Mouse (Mus musculus) cerebellum, adult 9-10 months (tissue): ENCODE data around the gene Atp5c1.

Experiments
- DNase-seq: peaks from one replicate; pipeline ENCODE4 v3.0.0; 2022

Atp5c1 gene

GRCm38 (mm10) chr2:10049456-10049855 lies 30.9 kb downstream of the Atp5c1 start:
- no peak for DNase-seq

GRCm38 (mm10) chr2:10048461-10048860 lies 31.8 kb downstream of the Atp5c1 start, which contains the start of gene Taf3:
TSS of gene Taf3 (minus strand) at chr2:10048596.
- DNase-seq: peak; percentile 94

DNA sequence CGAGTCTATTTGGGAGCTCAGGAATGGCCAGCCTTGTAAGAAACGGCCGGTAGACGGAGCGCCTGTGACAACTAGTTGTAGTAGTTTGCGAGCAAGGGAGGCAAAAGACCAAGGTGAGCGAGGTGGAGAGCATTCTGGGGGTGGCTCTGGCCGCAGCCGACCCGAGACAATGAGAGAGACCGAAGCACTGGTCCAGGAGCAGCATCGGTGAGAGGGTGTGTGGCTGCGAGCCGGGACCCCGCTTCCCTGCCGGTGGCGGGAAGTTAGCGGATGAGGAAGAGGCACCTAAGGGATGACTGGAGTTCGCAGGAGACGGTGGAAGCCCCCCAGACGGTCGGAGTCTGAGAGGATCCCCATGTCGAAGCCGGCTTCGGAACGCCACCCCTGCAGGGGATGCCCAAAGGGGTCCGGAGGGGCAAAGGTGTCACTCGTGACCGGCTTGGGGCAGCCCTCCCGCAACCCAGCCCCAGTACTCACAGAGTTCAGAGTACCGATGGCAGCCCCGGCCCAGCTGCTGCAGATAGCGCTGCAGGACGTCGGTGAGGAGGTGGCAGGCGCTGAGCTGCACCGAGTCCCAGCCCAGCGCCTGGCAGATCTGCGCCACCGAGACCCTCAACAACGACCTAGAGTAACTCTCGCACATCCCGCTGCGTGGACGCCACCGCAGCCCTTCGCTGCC lies 32.4 kb downstream of the Atp5c1 start:
- peak; percentile 44 for DNase-seq

- no peak for DNase-seq
Observed at GRCm38 (mm10) chr2:10034976-10035375, 45.3 kb downstream of the Atp5c1 start.

- DNase-seq: no peak
Observed at GRCm38 (mm10) chr2:10033684-10034083, 46.6 kb downstream of the Atp5c1 start.

- no peak for DNase-seq
Observed at GRCm38 (mm10) chr2:10029755-10030154, 50.6 kb downstream of the Atp5c1 start.

DNA sequence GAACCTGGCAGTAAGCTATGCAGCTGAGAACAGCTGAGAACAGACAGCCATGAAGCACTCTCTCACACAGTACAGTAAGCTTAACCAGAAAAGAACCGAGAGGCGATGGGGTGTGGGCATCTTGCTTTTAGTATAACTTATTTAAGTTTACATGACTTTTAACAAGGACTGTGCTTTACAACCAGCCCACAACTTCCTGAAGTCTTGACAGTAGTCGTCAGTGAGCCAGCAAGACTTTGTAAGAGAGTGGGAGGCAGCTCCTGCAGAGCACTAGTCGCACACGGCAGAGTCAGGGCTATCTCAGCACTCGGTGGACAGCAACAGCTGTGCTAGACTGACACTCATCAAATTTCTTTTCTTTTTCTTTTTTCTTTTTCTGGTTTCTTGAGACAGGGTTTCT lies 56.0 kb downstream of the Atp5c1 start:
- no peak for DNase-seq

DNA sequence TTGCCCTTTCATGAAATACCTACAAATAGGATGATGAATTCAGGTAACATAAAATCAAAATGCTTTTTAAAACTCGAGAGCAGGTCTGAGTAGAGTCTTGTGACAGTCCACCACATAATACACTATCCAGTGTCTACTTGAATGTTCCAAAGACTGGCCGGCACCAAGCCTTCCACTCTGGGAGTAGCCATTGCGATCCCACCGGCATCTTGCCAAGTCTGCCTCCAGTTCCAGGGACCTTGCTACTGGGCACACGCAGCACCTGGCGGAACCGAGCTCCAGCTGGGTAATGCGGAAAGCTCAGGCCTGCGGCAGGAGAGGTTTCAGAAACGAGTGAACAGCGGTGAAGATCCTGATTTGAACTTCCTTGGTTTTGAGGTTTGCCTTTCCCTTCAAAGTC lies 59.0 kb downstream of the Atp5c1 start:
- DNase-seq: peak; percentile 54

DNA sequence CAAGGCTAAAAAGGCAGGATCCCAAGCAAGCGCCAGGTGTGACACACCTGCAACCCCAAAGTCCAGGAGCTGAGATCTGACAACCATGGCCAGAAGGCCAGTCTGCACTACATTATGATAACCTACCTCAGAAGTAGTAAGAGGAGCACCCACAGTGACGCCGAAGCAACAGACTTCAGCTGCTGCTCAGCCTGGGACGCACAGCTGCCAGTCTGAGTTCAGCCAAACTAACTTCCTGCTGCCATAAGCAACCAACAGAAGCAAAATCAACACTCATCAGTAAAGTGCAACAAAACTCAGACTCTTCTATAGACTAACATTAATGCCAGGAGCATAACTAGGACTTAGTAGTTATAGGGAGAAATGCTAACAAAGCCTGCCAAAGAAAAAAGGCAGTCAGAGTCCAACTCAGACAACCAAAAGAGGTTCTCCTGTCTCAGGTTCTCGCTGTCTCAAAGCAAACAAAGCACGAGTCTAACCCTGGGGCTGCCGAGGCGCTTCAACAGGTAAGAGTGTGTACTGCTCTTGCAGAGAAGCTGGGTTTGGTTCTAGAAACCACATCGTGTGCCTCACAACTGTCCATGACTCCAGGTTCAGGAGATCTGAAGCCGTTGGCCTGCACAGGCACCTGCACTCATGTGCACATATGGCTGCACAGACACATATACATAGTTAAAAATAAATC lies 65.2 kb downstream of the Atp5c1 start:
- no peak for DNase-seq

GRCm38 (mm10) chr2:10010263-10010909 lies 69.9 kb downstream of the Atp5c1 start:
- peak; percentile 42 for DNase-seq

DNA sequence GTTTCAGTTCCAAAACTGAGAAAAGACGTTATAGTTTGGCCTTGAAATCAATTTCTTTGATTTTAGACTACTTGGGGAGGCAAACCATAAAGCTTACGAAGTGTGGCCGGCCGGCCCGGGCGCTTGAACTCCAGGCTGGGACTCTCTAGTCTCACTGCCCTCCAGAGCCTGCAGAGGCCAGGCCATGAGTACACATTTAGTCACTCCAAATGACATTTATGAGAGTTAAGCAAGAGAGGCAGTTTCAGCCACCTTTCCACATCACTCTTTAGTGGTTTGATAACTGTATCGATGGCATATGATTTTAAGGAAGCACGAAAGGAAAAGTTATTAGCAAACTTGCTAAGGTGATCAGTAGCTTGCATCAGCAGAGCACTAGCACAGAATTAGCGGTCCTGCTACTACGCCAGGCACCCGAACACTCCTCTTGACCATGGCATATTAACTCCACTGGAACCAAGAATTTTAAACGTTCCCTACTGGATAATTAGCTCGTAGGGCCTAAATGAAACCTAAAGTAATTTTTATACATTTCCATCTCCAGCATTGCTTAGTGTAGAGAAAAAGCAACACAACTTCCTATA lies 70.5 kb downstream of the Atp5c1 start:
- DNase-seq: no peak

DNA sequence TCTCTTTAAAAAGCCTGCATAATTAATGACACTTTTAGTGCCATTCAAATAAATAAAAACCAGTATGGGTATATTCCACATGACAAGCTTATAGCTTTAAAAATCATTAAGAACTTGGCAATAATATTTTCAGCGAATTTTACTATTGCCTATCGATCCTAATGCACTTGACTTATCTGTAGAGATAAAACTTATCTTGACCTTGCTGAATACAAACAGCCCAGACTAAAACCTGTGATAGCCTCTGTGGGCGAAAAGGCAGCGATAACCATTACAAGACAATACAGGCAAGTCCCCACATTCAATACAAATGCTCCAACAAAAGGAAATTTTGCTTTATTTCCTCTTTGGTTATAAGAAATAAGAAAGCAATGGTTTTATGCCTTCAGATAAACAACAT lies 71.7 kb downstream of the Atp5c1 start:
- no peak for DNase-seq
